Comparison of ENCODE assay signal across 9 mouse cellular contexts in genomic region chr19:30419556-30420280, GRCm38 (mm10).
DNase-seq lines count a peak whose midpoint lies in the region; ATAC-seq and TF ChIP-seq lines count a peak whose summit lies in the region.
"Had no signal": no experiment of that assay in that cellular context is flagged by ENCODE, and none has a peak within 500 bp of the region (broad histone marks: within the 10 kb centered on the region; RNA-seq: fewer than 3 reads in every experiment).

No protein-coding gene starts in this region.

- no peaks in the 10 kb centered on the region for H3K4me1 ChIP-seq in kidney, embryonic 14.5 days (ENCODE audit: control insufficient read depth, insufficient read depth, low read length)
- H3K4me1 ChIP-seq in embryonic facial prominence, embryonic 12.5 days = peaks cover 10% of the 10 kb centered on the region
- no peaks in the 10 kb centered on the region for H3K4me1 ChIP-seq in hindbrain, postnatal 0 days (ENCODE audit: insufficient read depth, low read length)
- H3K4me1 ChIP-seq in neural tube, embryonic 11.5 days (ENCODE audit: control insufficient read depth, insufficient read depth, low read length) = no peaks in the 10 kb centered on the region

- peak overlapping the region; percentile 7; the same call in 1 of the 2 replicates for H3K27ac ChIP-seq in kidney, embryonic 14.5 days (ENCODE audit: low read depth, low read length)
- peak overlapping the region; percentile 52; the same call in 1 of the 2 replicates for H3K27ac ChIP-seq in embryonic facial prominence, embryonic 12.5 days
- no peak overlapping the region for H3K27ac ChIP-seq in hindbrain, postnatal 0 days
- H3K27ac ChIP-seq in neural tube, embryonic 11.5 days (ENCODE audit: low read depth, low read length) = no peak overlapping the region

- WGBS in kidney, embryonic 14.5 days = 29% methylated on average over 10 of the region's 10 CpGs
- WGBS in embryonic facial prominence, embryonic 12.5 days = 12% methylated on average over 10 of the region's 10 CpGs
- 10% methylated on average over 10 of the region's 10 CpGs for WGBS in hindbrain, postnatal 0 days
- 23% methylated on average over 10 of the region's 10 CpGs for WGBS in neural tube, embryonic 11.5 days

- no peak overlapping the region for H3K4me2 ChIP-seq in kidney, embryonic 14.5 days (replicated peaks; ENCODE audit: low read depth, low read length)
- peak overlapping the region; percentile 32 for H3K4me2 ChIP-seq in embryonic facial prominence, embryonic 12.5 days (replicated peaks)
- peak overlapping the region; percentile 38 for H3K4me2 ChIP-seq in hindbrain, postnatal 0 days (ENCODE audit: low read depth, low read length)
- H3K4me2 ChIP-seq in neural tube, embryonic 11.5 days (ENCODE audit: low read depth) = peak overlapping the region; percentile 7; the same call in 1 of the 2 replicates

- no peaks in the 10 kb centered on the region for H3K27me3 ChIP-seq in kidney, embryonic 14.5 days (ENCODE audit: control insufficient read depth, insufficient read depth, low read length)
- H3K27me3 ChIP-seq in embryonic facial prominence, embryonic 12.5 days = no peaks in the 10 kb centered on the region
- no peaks in the 10 kb centered on the region for H3K27me3 ChIP-seq in hindbrain, postnatal 0 days (ENCODE audit: insufficient read depth, low read length)
- H3K27me3 ChIP-seq in neural tube, embryonic 11.5 days (ENCODE audit: control insufficient read depth, insufficient read depth, low read length) = no peaks in the 10 kb centered on the region

- H3K4me3 ChIP-seq in kidney, embryonic 14.5 days (ENCODE audit: low read length) = no peak overlapping the region
- H3K4me3 ChIP-seq in embryonic facial prominence, embryonic 12.5 days = no peak overlapping the region; the same call in 1 of the 2 replicates
- H3K4me3 ChIP-seq in hindbrain, postnatal 0 days (ENCODE audit: low read length) = no peak overlapping the region; the same call in 1 of the 2 replicates
- no peak overlapping the region for H3K4me3 ChIP-seq in neural tube, embryonic 11.5 days (ENCODE audit: low read depth, low read length)

- H3K9me3 ChIP-seq in kidney, embryonic 14.5 days (ENCODE audit: control insufficient read depth, low read length) = no peaks in the 10 kb centered on the region
- no peaks in the 10 kb centered on the region for H3K9me3 ChIP-seq in embryonic facial prominence, embryonic 12.5 days
- no peaks in the 10 kb centered on the region for H3K9me3 ChIP-seq in hindbrain, postnatal 0 days (ENCODE audit: low read length)
- H3K9me3 ChIP-seq in neural tube, embryonic 11.5 days (ENCODE audit: control insufficient read depth, low read length) = no peaks in the 10 kb centered on the region

- no peak for TF ChIP-seq CTCF in hindbrain, postnatal 0 days (IDR thresholded peaks at IDR 0.05; ENCODE audit: low read depth)

- no peak overlapping the region for H3K9ac ChIP-seq in kidney, embryonic 14.5 days (ENCODE audit: low read depth, low read length)
- H3K9ac ChIP-seq in embryonic facial prominence, embryonic 12.5 days = no peak overlapping the region
- H3K9ac ChIP-seq in hindbrain, postnatal 0 days (replicated peaks; ENCODE audit: low read length) = no peak overlapping the region
- no peak overlapping the region for H3K9ac ChIP-seq in neural tube, embryonic 11.5 days (ENCODE audit: low read length)

- no peaks in the 10 kb centered on the region for H3K36me3 ChIP-seq in kidney, embryonic 14.5 days (ENCODE audit: control insufficient read depth, insufficient read depth, low read length)
- no peaks in the 10 kb centered on the region for H3K36me3 ChIP-seq in embryonic facial prominence, embryonic 12.5 days
- H3K36me3 ChIP-seq in hindbrain, postnatal 0 days (ENCODE audit: insufficient read depth, low read length) = no peaks in the 10 kb centered on the region
- no peaks in the 10 kb centered on the region for H3K36me3 ChIP-seq in neural tube, embryonic 11.5 days (ENCODE audit: control insufficient read depth, insufficient read depth, low read length)

- no peak for DNase-seq in kidney, adult 8-10 months
- peak; percentile 75 for DNase-seq in hindbrain, postnatal 0 days (ENCODE audit: low spot score)
- peak; percentile 75 for DNase-seq in neural tube, embryonic 11.5 days (ENCODE audit: low spot score)
- DNase-seq in ovary, postnatal 36 days (ENCODE audit: low spot score) = no peak
- DNase-seq in urinary bladder, adult 2 months (ENCODE audit: low spot score) = no peak
- DNase-seq: adrenal gland, postnatal 36 days had no signal

- ATAC-seq in kidney, embryonic 14.5 days (ENCODE audit: low FRiP score, low TSS enrichment) = peak; percentile 73; the same call in 1 of the 2 replicates
- peak; percentile 60; the same call in 1 of the 2 replicates for ATAC-seq in embryonic facial prominence, embryonic 12.5 days (ENCODE audit: insufficient number of reproducible peaks, insufficient read depth, low FRiP score, low TSS enrichment)
- peak; percentile 81 for ATAC-seq in hindbrain, postnatal 0 days
- peak; percentile 91 for ATAC-seq in neural tube, embryonic 11.5 days (ENCODE audit: insufficient read depth, low FRiP score, low TSS enrichment)
- ATAC-seq in CD4-positive, CD25-positive, alpha-beta regulatory T cell, adult 4 months = no peak

Comparison
In these comparisons a context has a peak if more than half of its experiments do, and no peak if none do; other contexts are left out.
1. H3K27ac ChIP-seq: peak in kidney, embryonic 14.5 days (single experiment) and embryonic facial prominence, embryonic 12.5 days (single experiment); none in hindbrain, postnatal 0 days (single experiment) and neural tube, embryonic 11.5 days (single experiment).
2. DNase-seq: peak in hindbrain, postnatal 0 days (single experiment) and neural tube, embryonic 11.5 days (single experiment); none in kidney, adult 8-10 months (0 of 2), ovary, postnatal 36 days (single experiment) and urinary bladder, adult 2 months (single experiment).